Mouse (Mus musculus) lung, embryonic 14.5 days (tissue): ENCODE results near the gene Trim46. TPM values are rescaled to one million over a fixed set of nuclear protein-coding genes. Genes with fewer than 3 reads are reported as not detected.
A peak's percentile ranks its signal among the peaks of the same experiment; 100 is the strongest.

Experiments used
- ATAC-seq: fragments of 200-750 bp; cut with Nextera tagmentation; 2 replicates; pipeline ENCODE4 v1.8.0; 2017; ENCODE audit warnings: mild to moderate bottlenecking, moderate TSS enrichment, moderate library complexity; ENCODE audit not compliant: insufficient read depth
- DNase-seq: peaks from one replicate; pipeline ENCODE4 v3.0.0-alpha.2; 2015
- H3K27ac ChIP-seq: fragments of 300-500 bp; sonication (generic); 2 replicates; pipeline ENCODE4 v1.5.1; 2014; ENCODE audit warnings: low read depth, mild to moderate bottlenecking, moderate library complexity
- H3K27me3 ChIP-seq: fragments of 300-500 bp; sonication (generic); 2 replicates; pipeline ENCODE4 v1.6.1; 2014; ENCODE audit warnings: low read length, control low read depth; ENCODE audit not compliant: insufficient read depth
- H3K36me3 ChIP-seq: fragments of 300-500 bp; sonication (generic); 2 replicates; pipeline ENCODE4 v1.6.1; 2014; ENCODE audit warnings: control low read depth; ENCODE audit not compliant: insufficient read depth
- H3K4me1 ChIP-seq: fragments of 300-500 bp; sonication (generic); 2 replicates; pipeline ENCODE4 v1.6.1; 2014; ENCODE audit warnings: antibody characterized with exemption, control low read depth; ENCODE audit not compliant: insufficient read depth
- H3K4me2 ChIP-seq: fragments of 300-500 bp; sonication (generic); 2 replicates; pipeline ENCODE4 v1.6.1; 2014; ENCODE audit warnings: mild to moderate bottlenecking
- H3K4me3 ChIP-seq: fragments of 300-500 bp; sonication (generic); 2 replicates; pipeline ENCODE4 v1.5.1; 2014; ENCODE audit warnings: low read depth, low read length
- H3K9ac ChIP-seq: fragments of 300-500 bp; sonication (generic); 2 replicates; pipeline ENCODE4 v1.6.1; 2014
- H3K9me3 ChIP-seq: fragments of 300-500 bp; sonication (generic); 2 replicates; pipeline ENCODE4 v1.6.1; 2016; ENCODE audit warnings: low read depth, low read length, control low read depth
- CTCF ChIP-seq: IDR thresholded peaks from 2 replicates; pipeline ENCODE4 v1.5.1; 2016; ENCODE audit warnings: antibody characterized with exemption, low read depth
- WGBS: fragments of 180-500 bp; shearing (Covaris S2); extraction: QIAGEN DNeasy Blood & Tissue Kit; methylation state at CpG from one replicate; pipeline ENCODE4 v1.1.7; 2014; 5-methylcytosine and 5-hydroxymethylcytosine counted together
- polyA plus RNA-seq: library from polyadenylated mRNA; unstranded; fragments of >200 nt; fragmentation: Nextera tagmentation; extraction: Ambion mirVana; gene quantifications from 2 replicates; pipeline ENCODE4 v1.2.1, GENCODE M21; 2014

Gene Trim46
- polyA plus RNA-seq, 1 experiment from 2014 or later, result 6.3 TPM

DNA sequence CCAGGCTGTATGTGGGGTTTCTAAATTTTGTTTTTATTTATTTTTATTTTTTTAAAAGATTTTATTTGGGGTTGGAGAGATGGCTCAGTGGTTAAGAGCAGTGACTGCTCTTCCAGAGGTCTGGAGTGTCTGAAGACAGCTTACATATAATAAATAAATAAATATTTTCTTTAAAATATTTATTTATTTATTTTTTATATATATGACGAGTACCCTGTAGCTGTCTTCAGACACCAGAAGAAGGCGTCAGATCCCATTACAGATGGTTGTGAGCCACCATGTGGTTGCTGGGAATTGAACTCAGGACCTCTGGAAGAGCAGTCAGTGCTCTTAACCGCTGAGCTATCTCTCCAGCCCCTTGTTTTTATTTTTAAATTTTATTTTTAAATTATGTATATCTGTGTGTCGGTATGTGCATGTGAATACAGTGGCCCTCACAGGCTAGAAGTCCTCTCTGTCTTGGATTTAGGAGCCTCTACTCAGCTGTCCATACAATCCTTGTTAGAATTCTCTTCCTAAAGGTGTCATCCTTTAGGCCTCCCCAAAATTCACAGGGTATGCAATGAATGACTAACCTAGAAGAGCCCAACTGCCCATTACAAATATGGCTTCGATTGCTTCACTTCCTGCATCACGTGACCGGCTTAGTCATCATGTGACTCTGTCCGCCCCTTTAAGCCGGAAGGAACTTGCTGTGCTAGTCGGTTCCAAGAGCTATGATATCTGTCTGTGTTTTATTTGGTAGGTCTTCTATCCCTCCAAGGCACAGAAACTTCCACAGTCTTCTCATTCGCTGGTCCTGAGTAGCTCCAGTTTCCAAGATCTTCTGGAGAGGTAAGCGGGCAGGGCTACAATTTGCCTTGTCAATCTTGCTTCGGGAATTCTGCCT, 43.6 kb downstream of the Trim46 start, which contains the start of gene Gba:
Gene Gba (plus strand): TSS at position 676 of the 889 bp plus-strand sequence.
- 23% methylated on average over 13 of the region's 13 CpGs for WGBS
- no peak for TF ChIP-seq CTCF
- Histone ChIP-seq H3K4me2 (peak within 1 kb of the TSS; percentile 78), H3K4me1 (peaks cover 5% of the 10 kb centered on the region; the same call in 1 of the 2 replicates), H3K27me3 (no peaks in the 10 kb centered on the region), H3K9ac (peak within 1 kb of the TSS; percentile 59), H3K27ac (0 out of 2 replicates have a peak within 1 kb of the TSS, but pooled peaks have one; percentile 16), H3K36me3 (peaks cover 23% of the 10 kb centered on the region), H3K9me3 (no peaks in the 10 kb centered on the region), H3K4me3 (peak within 1 kb of the TSS; percentile 55)
- DNase-seq (peak; percentile 97), ATAC-seq (peak; percentile 90)

GRCm38 (mm10) chr3:89199839-89200238, 46.3 kb downstream of the Trim46 start:
- Histone ChIP-seq H3K4me3 (no peak overlapping the region), H3K9ac (no peak overlapping the region), H3K36me3 (no peaks in the 10 kb centered on the region), H3K4me1 (peaks cover 5% of the 10 kb centered on the region; the same call in 1 of the 2 replicates), H3K27me3 (no peaks in the 10 kb centered on the region), H3K4me2 (no peak overlapping the region), H3K9me3 (no peaks in the 10 kb centered on the region), H3K27ac (no peak overlapping the region)
- no peak for ATAC-seq
- TF ChIP-seq CTCF, result no peak
- WGBS, result 75% methylated on average over 3 of the region's 3 CpGs
- DNase-seq, result no peak

DNA sequence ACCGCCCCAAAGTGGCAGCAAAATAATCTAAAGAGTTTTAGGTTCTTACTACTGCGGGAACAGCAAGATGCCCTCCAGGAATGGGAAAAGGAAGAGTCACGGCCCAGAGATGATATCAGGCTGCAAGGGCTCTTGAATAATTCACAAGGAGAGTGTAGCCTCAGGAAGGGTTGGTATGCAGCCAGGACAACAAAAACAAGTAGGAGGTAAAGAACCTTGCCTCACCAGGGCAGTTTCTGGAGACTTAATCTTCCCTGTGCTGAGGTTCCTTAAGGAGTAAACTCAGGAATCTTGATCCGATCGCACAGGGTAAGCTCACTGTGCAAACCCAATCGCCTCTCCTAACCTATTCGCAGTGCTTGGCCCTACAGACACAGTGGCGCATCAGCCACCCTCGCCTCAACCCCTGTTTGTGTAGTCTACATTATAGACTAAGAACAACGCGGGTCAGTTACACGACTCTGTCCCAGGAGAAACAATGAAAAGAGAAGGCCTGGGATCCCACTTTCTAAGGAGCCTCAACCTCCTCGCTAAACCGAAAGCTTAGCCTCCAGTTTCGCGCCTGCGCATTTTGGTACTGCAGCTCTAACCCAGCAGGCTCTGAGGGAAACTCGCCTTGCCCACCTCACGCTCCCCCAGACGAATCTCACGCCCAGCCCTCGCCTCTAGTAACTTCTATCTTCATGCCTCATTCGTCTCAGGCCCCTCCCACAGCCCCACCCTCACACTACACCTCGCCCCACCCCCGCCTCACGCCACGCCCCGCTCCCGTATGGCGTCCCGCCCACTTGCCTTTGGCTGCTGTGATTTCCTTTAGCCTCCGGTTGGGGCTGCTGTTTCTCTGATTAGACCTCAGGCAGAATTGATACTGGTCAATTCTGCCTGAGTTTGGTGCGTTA, 49.9 kb downstream of the Trim46 start:
- DNase-seq (peak; percentile 95), ATAC-seq (peak; percentile 97)
- Histone ChIP-seq H3K4me3 (peak overlapping the region; percentile 39), H3K4me1 (no peaks in the 10 kb centered on the region), H3K9me3 (no peaks in the 10 kb centered on the region), H3K27ac (peak overlapping the region; percentile 80), H3K4me2 (peak overlapping the region; percentile 69), H3K27me3 (no peaks in the 10 kb centered on the region), H3K36me3 (no peaks in the 10 kb centered on the region), H3K9ac (peak overlapping the region; percentile 63)
- 8% methylated on average over 33 of the region's 33 CpGs for WGBS
- TF ChIP-seq CTCF, result peak; percentile 63

DNA sequence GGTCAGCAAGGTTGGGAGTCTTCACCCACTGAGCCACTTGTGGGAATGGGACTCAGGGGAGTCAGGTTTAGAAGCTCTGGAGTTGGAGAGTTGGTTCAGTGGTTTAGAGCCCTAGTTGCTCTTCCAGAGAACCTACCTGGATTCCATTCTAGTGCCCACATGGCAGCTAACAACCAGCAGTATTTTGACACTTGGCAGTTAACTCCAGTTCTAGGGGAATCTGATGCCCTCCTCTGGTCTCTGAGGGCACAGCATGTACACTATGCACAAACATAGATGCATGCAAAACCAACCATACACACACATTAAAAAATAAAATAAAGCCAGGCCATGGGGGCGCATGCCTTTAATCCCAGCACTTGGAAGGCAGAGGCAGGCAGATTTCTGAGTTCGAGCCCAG, 52.3 kb downstream of the Trim46 start:
- Histone ChIP-seq H3K4me3 (no peak overlapping the region), H3K36me3 (peaks cover 2% of the 10 kb centered on the region; the same call in 1 of the 2 replicates), H3K27ac (no peak overlapping the region), H3K27me3 (no peaks in the 10 kb centered on the region), H3K4me2 (no peak overlapping the region), H3K9me3 (no peaks in the 10 kb centered on the region), H3K4me1 (no peaks in the 10 kb centered on the region), H3K9ac (no peak overlapping the region)
- TF ChIP-seq CTCF, result peak; percentile 35
- ATAC-seq, result no peak
- peak; percentile 41 for DNase-seq
- WGBS, result 87% methylated on average over 2 of the region's 2 CpGs

DNA sequence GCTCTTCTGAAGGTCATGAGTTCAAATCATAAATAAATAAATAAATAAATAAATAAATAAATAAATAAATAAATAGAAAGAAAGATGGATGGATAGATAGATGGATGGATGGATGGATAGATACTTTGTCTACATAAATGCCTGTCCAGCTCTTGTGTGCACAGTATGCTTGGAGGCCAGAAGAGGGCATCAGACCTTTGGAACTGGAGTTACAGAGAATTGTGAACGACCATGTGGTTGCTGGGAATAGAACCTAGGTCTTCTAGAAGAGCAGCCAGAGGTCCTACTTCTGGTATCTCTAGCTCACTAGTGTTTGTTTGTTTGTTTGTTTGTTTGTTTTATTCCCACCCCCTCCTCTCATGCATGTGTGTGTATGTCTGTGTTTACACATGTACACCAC, 52.8 kb downstream of the Trim46 start:
- H3K27ac ChIP-seq, result no peak overlapping the region
- H3K9ac ChIP-seq, result no peak overlapping the region
- 70% methylated on average over 1 of the region's 1 CpGs for WGBS
- H3K27me3 ChIP-seq, result no peaks in the 10 kb centered on the region
- ATAC-seq, result no peak
- H3K9me3 ChIP-seq, result no peaks in the 10 kb centered on the region
- peaks cover 7% of the 10 kb centered on the region for H3K36me3 ChIP-seq
- no peak overlapping the region for H3K4me3 ChIP-seq
- H3K4me2 ChIP-seq, result no peak overlapping the region
- H3K4me1 ChIP-seq, result no peaks in the 10 kb centered on the region
- TF ChIP-seq CTCF, result 0 out of 2 replicates have a peak, but pooled peaks have one; percentile 8
- no peak for DNase-seq

- ATAC-seq (no peak), DNase-seq (no peak)
- Histone ChIP-seq H3K4me3 (no peak overlapping the region), H3K4me1 (no peaks in the 10 kb centered on the region), H3K4me2 (no peak overlapping the region), H3K27ac (no peak overlapping the region), H3K9me3 (no peaks in the 10 kb centered on the region), H3K36me3 (peaks cover 15% of the 10 kb centered on the region), H3K27me3 (no peaks in the 10 kb centered on the region), H3K9ac (no peak overlapping the region)
- WGBS, result 77% methylated on average over 8 of the region's 8 CpGs
- no peak for TF ChIP-seq CTCF
Measured at GRCm38 (mm10) chr3:89190436-89190835, 55.7 kb downstream of the Trim46 start.

DNA sequence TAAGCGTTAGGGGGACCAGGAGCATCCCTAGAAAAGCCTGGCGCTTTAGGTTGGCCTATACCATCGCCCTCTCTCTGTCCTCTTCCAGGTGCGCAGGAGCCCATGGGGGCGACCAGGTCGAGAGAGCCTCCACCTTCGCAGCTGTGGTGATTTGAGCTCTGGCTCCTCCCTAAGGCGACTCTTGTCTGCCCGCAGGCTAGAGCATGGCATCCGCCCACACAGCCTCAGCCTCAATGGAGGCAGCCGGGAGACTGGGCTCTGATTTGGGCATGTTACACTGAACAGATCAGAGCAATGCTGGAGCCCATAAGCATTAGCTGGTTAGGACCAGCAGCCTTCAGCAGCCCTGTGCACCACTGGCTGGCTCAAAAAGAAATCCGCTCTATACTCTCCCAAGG, 57.6 kb downstream of the Trim46 start:
- DNase-seq, result no peak
- Histone ChIP-seq H3K4me2 (no peak overlapping the region), H3K9me3 (no peaks in the 10 kb centered on the region), H3K27me3 (no peaks in the 10 kb centered on the region), H3K9ac (no peak overlapping the region), H3K36me3 (peaks cover 15% of the 10 kb centered on the region), H3K4me3 (no peak overlapping the region), H3K4me1 (0 out of 2 replicates have a peak, but pooled peaks cover 7% of the 10 kb centered on the region), H3K27ac (no peak overlapping the region)
- WGBS, result 72% methylated on average over 12 of the region's 12 CpGs
- ATAC-seq, result no peak
- TF ChIP-seq CTCF, result no peak
